Mouse (Mus musculus) forebrain, postnatal 0 days (tissue): ENCODE results near the gene Pcnp. TPM values are rescaled to one million over a fixed set of nuclear protein-coding genes. Genes with fewer than 3 reads are reported as not detected.
A peak's percentile ranks its signal among the peaks of the same experiment; 100 is the strongest.
"Not testable (repeated sequence)": the region's sequence is repeated elsewhere in the genome, so short reads cannot be mapped to it uniquely, and the experiment has no call there.

Source experiments
- ATAC-seq: fragments of 200-750 bp; cut with Nextera tagmentation; 2 replicates; pipeline ENCODE4 v1.8.0; 2017; ENCODE audit warnings: mild to moderate bottlenecking, moderate library complexity
- DNase-seq: peaks from one replicate; pipeline ENCODE4 v3.0.0-alpha.2; 2015
- H3K27ac ChIP-seq: fragments of 300-500 bp; sonication (generic); 2 replicates; pipeline ENCODE4 v1.5.1; 2014; ENCODE audit warnings: low read depth, mild to moderate bottlenecking, antibody characterized with exemption, low read length, moderate library complexity, mixed read lengths
- H3K27me3 ChIP-seq: fragments of 300-500 bp; sonication (generic); 2 replicates; pipeline ENCODE4 v1.6.1; 2014; ENCODE audit warnings: mild to moderate bottlenecking, low read length, mixed read lengths; ENCODE audit not compliant: insufficient read depth
- H3K36me3 ChIP-seq: fragments of 300-500 bp; sonication (generic); 2 replicates; pipeline ENCODE4 v1.6.1; 2014; ENCODE audit warnings: mild to moderate bottlenecking, moderate library complexity; ENCODE audit not compliant: insufficient read depth
- H3K4me1 ChIP-seq: fragments of 300-500 bp; sonication (generic); 2 replicates; pipeline ENCODE4 v1.6.1; 2014; ENCODE audit warnings: antibody characterized with exemption; ENCODE audit not compliant: insufficient read depth
- H3K4me2 ChIP-seq: fragments of 300-500 bp; sonication (generic); 2 replicates; pipeline ENCODE4 v1.6.1; 2014; ENCODE audit warnings: low read depth, mild to moderate bottlenecking, moderate library complexity
- H3K4me3 ChIP-seq: fragments of 300-500 bp; sonication (generic); 2 replicates; pipeline ENCODE4 v1.5.1; 2014; ENCODE audit warnings: low read depth, low read length, mixed read lengths
- H3K9ac ChIP-seq: fragments of 300-500 bp; sonication (generic); 2 replicates; pipeline ENCODE4 v1.6.1; 2014; ENCODE audit warnings: mild to moderate bottlenecking
- H3K9me3 ChIP-seq: fragments of 300-500 bp; sonication (generic); 2 replicates; pipeline ENCODE4 v1.6.1; 2016; ENCODE audit warnings: low read length
- CTCF ChIP-seq: sonication (generic); IDR thresholded peaks from 2 replicates; pipeline ENCODE4 v1.5.1; 2016; ENCODE audit warnings: antibody characterized with exemption, control low read depth, low read depth
- WGBS: fragments of 180-500 bp; shearing (Covaris S2); extraction: QIAGEN DNeasy Blood & Tissue Kit; methylation state at CpG from one replicate; pipeline ENCODE4 v1.1.7; 2014; 5-methylcytosine and 5-hydroxymethylcytosine counted together
- polyA plus RNA-seq: library from polyadenylated mRNA; unstranded; fragments of >200 nt; fragmentation: Nextera tagmentation; extraction: Ambion mirVana; gene quantifications from 2 replicates; pipeline ENCODE4 v1.2.1, GENCODE M21; 2015
- total RNA-seq: library from RNA; depleted of rRNA; stranded (reverse); fragments of >200 nt; gene quantifications from 2 replicates; pipeline ENCODE4 v1.2.3, GENCODE M21; 2014; rRNA removed

The Pcnp gene
- total RNA-seq: 92.8 and 106 TPM in 2 replicates
- polyA plus RNA-seq: 231 and 236 TPM in 2 replicates

DNA sequence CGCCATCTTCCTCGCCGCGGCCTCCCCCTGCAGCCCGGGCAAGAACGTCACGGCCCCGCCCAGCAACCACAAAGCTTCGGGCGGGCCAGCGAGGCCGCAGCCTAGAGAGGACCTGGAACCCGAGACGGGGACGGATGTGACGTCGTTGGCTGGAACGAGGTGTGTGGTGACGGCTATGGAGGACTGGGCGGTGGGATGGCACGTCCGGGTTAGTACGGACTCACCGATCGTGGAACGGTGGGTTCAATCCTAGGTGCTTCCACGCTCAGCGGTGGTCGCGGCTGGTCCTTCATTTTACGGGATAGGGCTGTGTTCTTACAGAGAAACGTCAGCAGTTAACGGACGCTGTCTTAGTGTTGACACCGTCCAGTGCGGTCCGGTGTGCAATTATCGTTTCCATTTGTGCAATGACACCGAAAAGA is at the start of gene Pcnp:
Gene Pcnp (minus strand): TSS at position 79 of the 422 bp plus-strand sequence.
- ATAC-seq (peak; percentile 100), DNase-seq (peak; percentile 99)
- Histone ChIP-seq H3K27me3 (no peaks in the 10 kb centered on the region), H3K36me3 (peaks cover 21% of the 10 kb centered on the region), H3K27ac (peak within 1 kb of the TSS; percentile 90), H3K9ac (peak within 1 kb of the TSS; percentile 75), H3K4me2 (peak within 1 kb of the TSS; percentile 64), H3K4me1 (peaks cover 16% of the 10 kb centered on the region), H3K4me3 (peak within 1 kb of the TSS; percentile 83), H3K9me3 (no peaks in the 10 kb centered on the region)
- WGBS: 1% methylated on average over 39 of the region's 39 CpGs
- peak; percentile 12; the same call in 1 of the 2 replicates for TF ChIP-seq CTCF

DNA sequence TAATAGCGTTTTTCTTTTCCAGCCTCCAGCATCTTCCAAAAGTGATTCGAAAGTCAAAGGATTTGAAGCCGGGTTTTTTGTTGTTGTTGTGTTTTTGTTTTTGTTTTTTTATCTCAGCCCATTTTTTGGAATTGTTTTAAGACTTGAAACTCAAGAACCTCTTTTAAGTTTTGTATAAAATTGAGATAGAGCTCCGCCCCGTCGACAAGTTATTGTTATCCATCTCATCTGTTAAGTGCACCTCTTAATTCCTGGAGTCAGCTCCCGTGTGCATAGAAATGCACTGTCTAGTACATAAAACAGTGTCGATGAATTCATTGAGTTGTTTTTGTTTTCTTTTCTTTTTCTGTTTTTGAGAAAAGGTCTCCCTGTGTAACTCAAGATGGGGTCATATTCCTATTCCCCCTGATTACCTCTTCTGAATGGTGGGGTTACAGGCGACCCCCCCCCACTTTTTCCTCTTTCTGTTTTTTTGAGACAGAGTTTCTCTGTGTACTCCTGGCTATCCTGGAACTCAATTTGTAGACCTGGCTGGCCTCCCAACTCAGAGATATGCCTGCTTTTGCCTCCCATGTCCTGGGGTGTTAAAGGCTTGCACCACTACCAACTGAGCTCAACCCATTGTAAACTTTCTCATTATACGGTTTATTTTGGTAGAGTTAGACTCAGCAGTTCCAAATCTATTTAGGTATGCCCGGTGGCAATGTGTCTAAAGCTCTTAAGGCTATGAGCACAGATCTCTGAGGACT is 46.8 kb upstream of the Pcnp start:
- Histone ChIP-seq H3K4me2 (peak overlapping the region; percentile 51), H3K36me3 (no peaks in the 10 kb centered on the region), H3K27ac (peak overlapping the region; percentile 96), H3K9me3 (no peaks in the 10 kb centered on the region), H3K9ac (peak overlapping the region; percentile 78), H3K4me1 (no peaks in the 10 kb centered on the region), H3K27me3 (no peaks in the 10 kb centered on the region), H3K4me3 (peak overlapping the region; percentile 87)
- 3% methylated on average over 11 of the region's 11 CpGs for WGBS
- no peak for TF ChIP-seq CTCF
- ATAC-seq (no peak), DNase-seq (peak; percentile 19)

DNA sequence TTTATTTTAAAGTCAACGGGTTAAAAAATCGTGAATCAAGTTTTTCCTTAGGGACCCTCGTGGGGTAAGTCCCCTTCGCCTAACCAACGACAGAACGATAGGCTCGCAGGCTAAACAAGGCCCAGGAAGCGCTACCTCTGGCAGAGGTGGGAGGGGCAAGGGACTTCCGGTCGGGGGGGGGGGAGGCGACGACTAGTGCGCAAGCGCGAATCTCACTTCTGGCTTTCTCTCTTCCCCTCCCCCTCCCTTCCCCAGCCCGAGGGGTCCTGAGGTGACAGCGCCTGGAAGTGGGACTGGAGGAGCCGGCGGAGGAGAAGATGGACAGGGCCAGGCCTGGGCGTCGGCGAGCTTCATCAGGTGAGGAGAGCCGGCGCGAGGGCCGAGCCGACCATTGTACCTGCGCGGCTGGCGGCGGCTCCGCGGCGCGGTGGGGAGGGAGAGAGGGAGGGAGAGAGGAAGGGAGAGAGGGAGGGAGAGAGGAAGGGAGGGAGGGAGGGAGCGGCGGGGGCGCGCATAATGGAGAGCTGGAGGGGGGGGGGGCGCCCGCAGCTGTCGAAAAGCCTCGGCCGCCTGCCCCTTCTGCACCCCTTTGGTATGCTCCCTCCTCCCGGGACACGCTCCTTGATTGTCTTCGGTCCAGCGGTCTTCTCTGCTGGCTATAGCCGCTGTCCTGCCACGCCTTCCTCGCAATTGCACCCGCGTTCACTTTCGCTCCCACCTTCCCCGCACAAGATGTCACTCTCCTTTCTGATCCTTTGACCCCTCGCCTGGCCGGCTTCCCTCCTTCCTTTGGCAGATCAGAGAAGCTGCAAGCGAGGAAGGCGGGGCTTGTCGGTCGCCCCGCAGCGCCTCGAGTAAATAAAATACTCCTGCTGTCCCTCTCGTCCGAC is 45.9 kb upstream of the Pcnp start:
- Histone ChIP-seq H3K27me3 (no peaks in the 10 kb centered on the region), H3K9ac (peak overlapping the region; percentile 78), H3K36me3 (no peaks in the 10 kb centered on the region), H3K9me3 (no peaks in the 10 kb centered on the region), H3K4me3 (peak overlapping the region; percentile 87), H3K27ac (peak overlapping the region; percentile 96), H3K4me2 (peak overlapping the region; percentile 51), H3K4me1 (no peaks in the 10 kb centered on the region)
- no peak for TF ChIP-seq CTCF
- ATAC-seq (peak; percentile 94), DNase-seq (peak; percentile 95)
- WGBS: under 1% methylated on average over 49 of the region's 66 CpGs

DNA sequence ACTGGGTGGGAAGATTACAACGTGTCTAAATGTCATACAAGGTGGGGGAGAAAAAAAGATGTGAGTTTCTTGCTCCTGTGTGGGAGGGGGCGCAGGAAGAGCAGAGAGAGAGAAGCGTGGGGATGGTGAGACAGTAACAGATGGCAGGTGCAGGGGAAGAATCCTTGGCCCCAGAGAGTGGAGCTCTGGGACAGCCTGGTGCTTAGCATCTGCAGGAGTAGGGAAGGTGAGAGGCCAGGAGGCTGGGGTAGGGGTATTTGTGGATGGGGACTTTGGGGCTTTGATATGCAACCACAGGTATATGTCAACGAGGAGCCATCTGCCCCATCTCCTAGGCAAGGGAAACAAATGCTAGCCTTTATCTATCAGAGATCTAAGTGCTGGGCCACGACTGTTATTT is 45.0 kb upstream of the Pcnp start:
- Histone ChIP-seq H3K9ac (no peak overlapping the region), H3K4me3 (no peak overlapping the region), H3K4me2 (no peak overlapping the region), H3K27ac (peak overlapping the region; percentile 96), H3K36me3 (no peaks in the 10 kb centered on the region), H3K4me1 (no peaks in the 10 kb centered on the region), H3K9me3 (no peaks in the 10 kb centered on the region), H3K27me3 (no peaks in the 10 kb centered on the region)
- TF ChIP-seq CTCF: no peak
- ATAC-seq: no peak
- 82% methylated on average over 5 of the region's 5 CpGs for WGBS
- no peak for DNase-seq

DNA sequence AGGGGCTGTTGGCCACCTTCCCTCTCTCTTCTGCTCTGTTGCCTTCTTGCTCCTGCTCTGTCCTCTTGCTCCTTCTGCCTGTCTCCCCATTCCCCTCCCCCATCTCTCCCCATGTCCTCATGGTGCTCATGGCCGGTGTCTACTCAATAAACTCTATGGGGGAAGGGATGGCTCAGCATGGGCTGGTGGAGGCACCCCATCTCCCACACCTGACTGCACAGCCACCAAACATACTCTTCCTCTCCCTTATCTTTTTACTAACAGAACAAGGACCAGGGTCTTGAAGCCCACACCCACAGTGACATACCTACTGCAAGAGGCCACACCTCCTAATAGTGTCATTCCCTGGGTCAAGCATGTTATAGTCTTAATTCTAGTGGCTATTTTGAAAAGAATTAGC is 44.6 kb upstream of the Pcnp start:
- no peak for DNase-seq
- no peak for TF ChIP-seq CTCF
- no peaks in the 10 kb centered on the region for H3K36me3 ChIP-seq
- H3K4me3 ChIP-seq: no peak overlapping the region
- no peaks in the 10 kb centered on the region for H3K9me3 ChIP-seq
- H3K27ac ChIP-seq: no peak overlapping the region
- H3K4me2 ChIP-seq: no peak overlapping the region
- 96% methylated on average over 1 of the region's 1 CpGs for WGBS
- H3K4me1 ChIP-seq: no peaks in the 10 kb centered on the region
- H3K9ac ChIP-seq: no peak overlapping the region
- ATAC-seq: no peak
- H3K27me3 ChIP-seq: no peaks in the 10 kb centered on the region

DNA sequence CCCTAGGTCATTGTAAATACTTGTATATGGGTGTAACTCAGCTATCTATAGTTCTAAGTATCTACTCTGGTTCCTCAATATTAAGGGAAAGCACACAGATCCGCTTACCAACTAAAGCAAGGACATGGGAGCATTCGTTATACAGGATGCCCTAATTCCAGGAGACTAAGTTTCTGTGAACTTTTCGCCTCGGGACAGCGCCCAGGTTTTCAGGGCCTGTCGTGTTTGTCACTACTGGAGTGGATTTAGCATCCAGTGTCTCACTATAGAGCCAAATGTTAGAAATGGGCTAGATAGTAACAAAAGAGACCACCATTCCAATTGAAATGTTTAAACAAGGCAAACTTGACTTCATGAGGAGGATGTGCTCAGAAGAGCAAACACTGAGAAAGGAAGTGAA is 43.6 kb upstream of the Pcnp start:
- H3K9me3 ChIP-seq, H3K36me3 ChIP-seq, H3K4me3 ChIP-seq, ATAC-seq, H3K4me1 ChIP-seq, DNase-seq, H3K9ac ChIP-seq, H3K27ac ChIP-seq, H3K4me2 ChIP-seq, H3K27me3 ChIP-seq: not testable (repeated sequence)
- WGBS: 91% methylated on average over 6 of the region's 6 CpGs

DNA sequence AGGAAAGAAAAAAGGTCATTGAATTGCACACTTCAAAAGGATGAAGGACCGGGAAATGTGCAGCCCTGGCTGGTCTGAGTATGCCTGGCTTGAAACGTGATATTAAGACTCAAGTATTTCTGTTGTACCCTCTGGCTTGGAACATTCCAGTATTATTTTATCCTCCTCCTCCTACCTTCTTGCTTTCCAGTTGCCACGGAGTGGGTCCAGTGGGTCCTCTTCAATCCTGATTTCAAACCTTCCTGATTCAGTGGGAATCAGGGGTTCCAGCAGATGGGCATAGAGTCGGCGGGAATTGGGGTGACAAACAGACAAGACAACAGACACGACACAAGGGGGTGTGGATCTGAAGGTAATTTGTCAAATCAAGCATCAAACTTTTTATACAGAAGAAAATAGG is 43.0 kb upstream of the Pcnp start:
- no peak overlapping the region for H3K4me2 ChIP-seq
- TF ChIP-seq CTCF: no peak
- WGBS: 80% methylated on average over 6 of the region's 6 CpGs
- no peak overlapping the region for H3K27ac ChIP-seq
- H3K4me1 ChIP-seq: no peaks in the 10 kb centered on the region
- no peak for DNase-seq
- no peak overlapping the region for H3K4me3 ChIP-seq
- H3K36me3 ChIP-seq: no peaks in the 10 kb centered on the region
- no peaks in the 10 kb centered on the region for H3K9me3 ChIP-seq
- H3K27me3 ChIP-seq: no peaks in the 10 kb centered on the region
- ATAC-seq: no peak
- H3K9ac ChIP-seq: no peak overlapping the region
